Mouse (Mus musculus): ENCODE results near the gene Mettl21c. TPM values are rescaled to one million over a fixed set of nuclear protein-coding genes. Genes with fewer than 3 reads are reported as not detected.
"Not testable (repeated sequence)": the region's sequence is repeated elsewhere in the genome, so short reads cannot be mapped to it uniquely, and the experiment has no call there.

Mettl21c gene
- total RNA-seq (2021): not detected
- long read RNA-seq: 0 reads

DNA sequence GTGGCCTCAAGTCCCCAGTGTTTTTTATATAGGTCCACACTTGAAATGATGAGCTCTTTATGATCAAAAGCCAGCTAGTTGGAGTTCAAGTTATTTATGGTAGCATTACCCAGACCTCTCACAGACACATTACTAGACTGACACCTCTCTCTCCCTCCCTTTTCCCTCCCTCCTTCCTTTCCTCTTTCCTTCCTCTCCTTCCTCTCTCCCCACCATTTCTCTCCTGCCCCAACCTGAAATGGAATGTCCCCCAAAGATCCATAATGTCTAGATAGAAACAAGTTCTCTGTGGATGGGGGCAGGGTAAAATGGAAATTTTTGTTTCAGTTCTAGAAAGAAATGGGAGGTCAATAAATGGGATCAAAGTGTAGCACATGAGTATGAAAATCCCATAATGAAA lies at the start of gene Mettl21c:
Gene Mettl21c (minus strand): TSS at position 101 of the 400 bp plus-strand sequence.
- DNase-seq (ENCODE audit: low spot score in 2 of 2): no peak

DNA sequence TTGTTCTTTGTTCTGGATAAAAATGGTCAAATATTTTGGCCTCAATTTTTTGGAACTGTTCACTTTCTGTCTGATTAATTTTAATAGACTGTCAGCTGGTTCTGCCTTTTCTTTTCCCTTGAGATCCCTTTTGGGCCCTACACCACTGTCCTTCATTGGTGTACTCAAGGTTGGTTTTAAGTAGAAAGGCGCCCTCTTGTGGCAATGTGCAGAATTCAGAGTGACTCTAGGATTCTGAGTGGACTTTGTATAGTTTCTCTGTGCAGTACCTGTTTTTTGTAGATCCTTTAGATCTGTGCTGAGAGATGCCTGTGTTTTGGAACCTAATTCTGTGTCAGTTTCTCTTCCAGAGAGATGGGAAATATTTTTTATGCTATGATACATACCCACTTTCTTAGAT lies 44.8 kb upstream of the Mettl21c start:
- peak; percentile 40 to 83 for DNase-seq (ENCODE audit: low spot score in 2 of 2)

DNA sequence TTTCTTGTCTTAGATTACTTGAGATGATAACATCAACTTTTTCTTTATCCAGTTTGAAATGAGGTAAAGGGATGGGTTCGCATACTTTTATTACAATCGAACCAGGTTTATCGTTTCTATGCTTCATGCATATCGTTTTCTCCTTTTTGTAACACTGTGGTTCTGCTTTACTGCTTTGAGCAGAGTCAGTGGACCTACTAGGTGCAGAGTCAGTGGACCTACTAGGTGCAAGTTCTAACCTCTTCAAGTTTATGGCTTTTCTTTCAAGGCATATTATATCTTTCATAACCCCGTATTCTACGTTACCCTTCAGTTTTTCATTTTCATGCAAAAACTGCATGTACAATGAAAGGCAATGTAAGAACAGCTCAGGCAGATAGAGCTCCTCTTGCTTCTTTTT lies 43.6 kb upstream of the Mettl21c start:
- no peak for DNase-seq (ENCODE audit: low spot score in 2 of 2)

DNA sequence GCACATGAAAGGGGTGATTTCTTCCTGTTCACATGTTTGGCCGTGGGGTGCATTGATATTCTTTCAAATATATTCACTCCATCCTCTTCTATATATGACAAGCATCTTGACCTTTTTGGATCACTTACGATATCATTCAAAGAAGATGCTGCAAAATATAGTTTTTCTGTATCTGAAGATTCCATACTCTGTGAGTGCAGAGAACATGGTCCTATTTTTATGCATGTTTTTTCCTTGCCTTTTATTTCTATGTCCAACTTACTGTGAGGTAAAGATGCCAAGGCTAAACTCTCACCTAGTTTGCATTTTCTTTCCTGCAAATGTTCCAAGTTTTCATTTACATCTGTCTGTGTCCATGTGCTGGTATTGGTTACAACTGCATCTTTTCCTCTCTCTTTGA lies 42.0 kb upstream of the Mettl21c start, which contains the start of gene Gm8251:
Gene Gm8251 (minus strand): TSS at position 101 of the 400 bp plus-strand sequence.
- no peak for DNase-seq (ENCODE audit: low spot score in 2 of 2)

DNA sequence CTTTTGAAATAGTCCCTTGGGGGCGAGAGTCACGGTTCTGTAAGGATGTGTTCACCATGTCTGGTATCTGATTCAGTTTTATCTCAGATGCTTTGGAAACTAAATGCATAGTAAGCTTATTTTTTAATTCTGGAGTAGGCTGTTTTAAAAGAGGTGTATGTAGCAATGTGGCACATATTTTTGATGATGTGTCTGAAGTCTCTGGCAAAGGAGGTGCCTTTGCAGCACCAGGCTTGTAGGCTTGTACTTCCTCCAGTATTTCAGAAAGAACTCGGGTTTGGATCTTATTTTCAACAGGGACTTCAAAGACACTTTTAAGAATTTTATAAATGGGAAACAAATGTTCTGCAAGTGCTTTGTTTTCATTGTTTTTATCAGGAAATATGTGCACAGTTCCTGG lies 38.0 kb upstream of the Mettl21c start:
- DNase-seq (ENCODE audit: low spot score in 2 of 2): no peak

DNA sequence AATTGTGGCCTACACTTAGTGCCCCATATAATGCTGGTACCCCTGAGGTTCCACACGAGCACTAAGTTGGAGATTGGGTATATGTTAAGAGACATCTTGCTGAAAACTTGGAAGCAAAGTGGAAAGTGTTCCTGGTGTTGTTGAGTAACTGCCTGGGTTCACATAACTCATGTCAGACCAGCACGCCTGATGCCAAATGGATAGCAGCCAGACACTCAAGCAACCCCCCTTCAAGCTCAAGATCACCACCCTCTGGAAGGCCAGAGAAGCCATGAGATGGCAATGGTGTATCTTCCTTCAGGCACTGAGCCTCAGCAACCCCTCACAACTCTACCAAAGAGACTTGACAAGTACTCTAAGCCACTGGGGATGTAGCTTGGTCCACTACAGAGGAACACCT lies 26.7 kb upstream of the Mettl21c start:
- DNase-seq (ENCODE audit: low spot score in 2 of 2): no peak

DNA sequence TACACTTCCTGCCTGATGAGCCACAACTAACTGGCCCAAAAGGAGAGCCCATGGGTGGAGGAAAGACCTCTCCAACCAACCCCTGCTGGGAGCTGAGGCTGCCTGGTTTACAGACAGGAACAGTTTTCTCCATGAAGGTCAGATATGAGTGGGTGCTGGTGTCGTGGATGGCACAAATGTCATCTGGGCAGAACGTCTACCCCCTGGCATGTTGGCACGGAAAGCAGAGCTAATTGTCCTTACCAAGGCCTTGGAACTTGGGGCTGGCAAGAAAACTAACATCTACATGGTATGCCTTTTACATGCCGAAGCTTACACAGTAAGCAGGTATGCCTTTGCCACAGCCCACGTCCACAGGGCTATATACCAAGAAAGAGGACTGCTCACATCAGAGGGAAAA lies 25.9 kb upstream of the Mettl21c start:
- DNase-seq (ENCODE audit: low spot score in 2 of 2): not testable (repeated sequence)

DNA sequence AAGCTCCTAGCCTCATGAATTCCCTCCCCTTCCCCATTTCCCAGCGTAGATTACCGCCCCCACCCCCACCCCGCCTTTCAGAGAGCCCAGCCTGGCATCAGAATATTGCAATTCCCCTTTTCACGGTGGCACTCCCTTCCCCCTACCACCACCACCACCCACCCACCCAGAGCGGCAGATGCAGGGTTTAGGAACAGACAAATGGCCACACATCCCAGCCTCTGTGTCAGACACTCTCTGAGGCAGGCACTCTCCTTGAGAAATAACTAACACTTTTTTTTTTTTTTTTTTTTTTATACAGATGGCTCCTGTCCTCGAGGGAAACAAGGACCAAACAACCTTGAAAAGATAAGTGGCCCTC lies 22.7 kb upstream of the Mettl21c start:
- no peak for DNase-seq (ENCODE audit: low spot score in 2 of 2)

DNA sequence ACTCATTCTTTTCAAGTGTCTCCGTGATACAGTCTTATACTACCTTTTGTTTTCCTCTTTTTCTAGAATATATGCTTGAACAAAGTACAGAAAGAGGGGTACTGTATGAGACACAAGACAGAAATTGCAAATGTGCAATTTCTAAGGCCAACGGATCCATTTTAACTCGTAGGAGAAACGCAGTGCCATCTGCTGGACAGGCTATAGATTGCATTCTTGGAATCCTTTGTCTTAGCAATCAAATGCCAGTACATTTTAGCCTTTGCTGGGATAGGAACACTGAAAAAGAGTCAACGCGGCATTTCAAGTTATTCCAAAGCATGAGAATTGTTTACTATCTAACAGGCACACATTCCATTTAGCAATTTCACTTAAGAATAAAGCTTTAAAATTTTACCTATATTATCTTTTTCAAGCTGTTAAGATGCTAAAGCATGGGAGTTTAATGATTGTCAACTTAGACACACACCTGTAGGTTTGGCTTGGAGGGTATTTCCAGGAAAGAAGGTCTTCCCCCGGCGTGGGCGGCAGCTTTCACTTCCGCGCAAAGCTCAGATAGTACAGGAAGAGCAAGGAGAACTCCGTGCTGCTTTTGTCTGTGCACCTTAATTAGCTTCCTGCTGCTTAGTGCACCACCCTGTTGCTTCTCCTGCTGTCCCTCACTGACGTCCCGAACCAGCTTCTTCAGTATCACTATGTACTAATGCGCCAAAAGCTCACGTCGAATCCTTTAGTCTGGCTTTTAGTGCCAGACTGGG lies 22.1 kb upstream of the Mettl21c start:
- DNase-seq (ENCODE audit: low spot score in 2 of 2): peak; percentile 19 to 76

DNA sequence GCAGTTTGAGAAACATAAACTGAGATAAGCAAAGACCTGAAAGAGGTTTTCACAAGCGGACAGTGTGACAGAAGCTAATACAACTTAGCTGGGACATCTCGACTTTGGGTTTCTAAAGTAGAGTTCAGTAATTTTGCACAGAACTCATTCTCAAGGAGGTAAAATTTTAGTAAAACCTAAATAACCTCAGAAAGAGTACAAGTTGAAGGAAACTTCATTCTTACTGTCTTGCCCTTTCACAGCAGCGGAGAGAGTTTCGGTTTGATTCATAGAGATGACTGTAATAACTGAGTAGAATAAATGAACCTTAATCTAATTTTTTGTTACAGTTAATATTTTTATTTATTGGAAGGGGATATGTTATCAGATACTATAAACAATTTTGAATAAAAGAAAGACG lies 13.1 kb upstream of the Mettl21c start:
- no peak for DNase-seq (ENCODE audit: low spot score in 2 of 2)

DNA sequence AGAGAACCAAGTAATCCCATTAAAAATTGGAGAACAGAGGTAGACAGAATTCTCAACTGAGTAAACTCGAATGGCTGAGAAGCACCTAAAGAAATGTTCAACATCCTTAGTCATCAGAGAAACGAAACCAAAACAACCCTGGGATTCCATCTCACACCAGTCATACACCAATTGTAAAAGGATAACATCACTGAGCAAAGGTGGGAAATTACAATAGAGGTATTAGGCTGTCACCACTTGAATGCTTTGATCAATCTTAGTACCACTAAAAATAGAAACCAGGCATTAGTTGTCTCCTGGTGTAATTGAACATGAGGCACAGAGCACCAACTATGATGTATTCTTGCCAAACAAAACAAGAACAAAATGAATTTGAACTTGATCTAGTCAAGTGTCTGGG lies 12.4 kb upstream of the Mettl21c start:
- no peak for DNase-seq (ENCODE audit: low spot score in 2 of 2)

DNA sequence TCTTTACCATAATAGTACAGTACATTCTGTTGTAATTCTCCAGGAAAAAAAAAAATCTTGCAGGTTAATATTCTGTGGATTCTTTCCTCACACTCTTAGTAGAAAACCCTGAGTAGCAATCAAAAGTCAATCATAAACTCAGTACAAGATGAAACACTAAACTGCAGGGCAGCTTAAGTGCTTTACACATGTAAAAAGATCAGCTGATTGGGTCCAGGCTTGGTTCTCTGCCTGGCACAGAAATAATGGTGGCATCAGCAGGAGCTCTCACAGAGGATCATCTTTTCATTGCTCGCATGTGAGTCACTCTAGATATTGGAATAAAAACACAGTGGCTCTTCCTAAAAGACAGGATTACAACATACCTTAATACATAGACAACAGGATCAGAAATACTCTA lies 7.8 kb upstream of the Mettl21c start:
- no peak for DNase-seq (ENCODE audit: low spot score in 2 of 2)

DNA sequence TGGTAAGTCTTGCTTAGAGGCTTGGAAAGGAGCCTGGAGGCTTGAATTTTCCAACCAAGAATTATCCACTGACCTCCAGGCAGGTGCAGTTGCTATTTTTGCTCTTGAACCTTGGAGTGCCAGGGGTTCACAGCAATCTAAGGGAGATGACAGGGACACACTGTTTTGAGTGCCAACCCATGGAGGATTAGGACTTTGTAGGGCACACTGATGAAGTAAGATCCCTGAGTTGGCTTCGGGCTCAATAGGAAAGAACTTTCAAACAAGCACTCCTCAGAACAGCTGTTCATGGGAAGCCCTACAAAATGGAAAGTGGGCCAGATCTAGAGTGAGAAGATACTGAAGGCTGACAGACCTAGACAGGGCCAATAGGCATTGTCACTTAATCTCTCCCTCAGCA lies 2.8 kb upstream of the Mettl21c start:
- no peak for DNase-seq (ENCODE audit: low spot score in 2 of 2)

DNA sequence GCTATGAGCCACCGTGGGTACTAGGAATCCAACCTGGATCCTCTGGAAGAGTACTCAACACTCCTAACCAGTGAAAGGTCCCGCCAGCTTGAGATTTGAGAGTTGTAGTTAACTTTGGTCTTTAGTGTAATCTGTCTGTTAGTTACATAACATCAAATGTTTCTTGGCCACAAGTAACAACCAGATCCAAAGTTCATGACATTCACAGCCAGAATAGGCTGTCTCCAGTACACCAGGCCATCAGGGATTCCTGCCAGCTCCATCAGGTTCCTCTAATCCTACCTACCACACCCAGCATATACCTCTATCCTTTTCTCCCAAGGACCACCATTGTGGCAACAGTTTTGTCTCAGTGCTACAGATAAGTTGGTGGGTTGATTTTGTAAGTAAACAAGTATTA lies 4.3 kb downstream of the Mettl21c start:
- DNase-seq (ENCODE audit: low spot score in 2 of 2): no peak

DNA sequence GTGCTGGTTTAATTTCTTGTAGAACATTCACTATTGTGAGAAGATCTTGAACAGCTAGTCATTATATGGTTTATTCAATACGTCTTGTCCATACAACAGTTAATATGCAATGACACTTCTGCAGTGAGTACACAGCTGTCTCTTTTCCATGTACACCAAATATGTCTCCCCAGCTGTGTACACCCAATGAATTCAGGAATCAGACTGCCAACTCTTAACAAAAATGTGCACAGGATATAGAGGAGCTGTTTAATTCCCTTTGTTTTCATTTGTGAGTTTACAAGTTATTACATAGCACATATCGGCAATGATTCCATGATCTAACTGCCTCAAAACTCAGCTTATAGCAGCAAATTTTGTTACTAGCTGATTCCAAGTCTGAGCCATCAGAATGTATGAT lies 15.3 kb downstream of the Mettl21c start:
- DNase-seq (ENCODE audit: low spot score in 2 of 2): no peak

DNA sequence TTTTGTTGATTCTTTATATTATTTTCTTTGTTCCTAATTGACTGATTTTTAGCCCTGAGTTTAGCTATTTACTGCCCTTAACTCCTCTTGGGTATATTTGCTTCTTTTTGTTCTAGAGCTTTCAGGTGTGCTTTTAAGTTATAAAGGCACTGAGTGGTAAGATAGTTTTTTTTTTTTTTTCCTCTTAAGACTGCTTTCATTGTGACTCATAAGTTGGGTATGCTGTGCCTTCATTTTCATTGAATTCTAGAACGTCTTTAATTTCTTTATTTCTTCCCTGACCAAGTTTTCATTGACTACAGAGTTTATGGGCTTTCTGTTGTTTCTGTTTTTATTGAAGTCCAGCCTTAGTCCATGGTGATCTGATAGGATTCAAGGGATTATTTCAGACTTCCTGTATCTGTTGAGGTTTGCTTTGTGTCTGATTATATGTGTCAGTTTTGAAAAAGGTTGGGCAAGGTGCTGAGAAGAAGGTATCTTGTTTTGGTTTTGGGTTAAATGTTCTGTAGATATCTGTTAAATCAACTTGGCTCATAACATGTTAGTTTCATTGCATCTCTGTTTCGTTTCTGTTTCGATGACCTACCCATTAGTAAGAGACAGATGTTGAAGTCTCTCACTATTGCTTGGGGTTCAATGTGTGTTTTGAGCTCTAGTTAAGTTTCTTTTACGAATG lies 22.8 kb downstream of the Mettl21c start:
- no peak for DNase-seq (ENCODE audit: low spot score in 2 of 2)

DNA sequence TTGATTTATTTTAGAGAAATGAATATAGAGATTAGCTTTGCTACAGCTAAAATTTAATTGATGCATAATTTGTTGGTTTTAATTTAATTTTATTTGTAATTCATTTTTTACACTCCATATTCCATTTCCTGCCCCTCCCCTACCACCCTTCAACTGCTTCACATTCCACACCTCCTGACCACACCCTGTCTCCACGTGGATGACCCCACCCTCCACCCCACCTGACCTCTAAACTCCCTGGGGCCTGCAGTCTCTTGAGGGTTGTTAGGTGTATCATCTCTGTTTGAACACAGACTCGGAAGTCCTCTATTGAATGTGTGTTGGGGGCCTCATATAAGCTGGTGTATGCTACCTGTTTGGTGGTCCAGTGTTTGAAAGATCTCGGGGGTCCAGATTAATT lies 48.7 kb downstream of the Mettl21c start:
- no peak for DNase-seq (ENCODE audit: low spot score in 2 of 2)

DNA sequence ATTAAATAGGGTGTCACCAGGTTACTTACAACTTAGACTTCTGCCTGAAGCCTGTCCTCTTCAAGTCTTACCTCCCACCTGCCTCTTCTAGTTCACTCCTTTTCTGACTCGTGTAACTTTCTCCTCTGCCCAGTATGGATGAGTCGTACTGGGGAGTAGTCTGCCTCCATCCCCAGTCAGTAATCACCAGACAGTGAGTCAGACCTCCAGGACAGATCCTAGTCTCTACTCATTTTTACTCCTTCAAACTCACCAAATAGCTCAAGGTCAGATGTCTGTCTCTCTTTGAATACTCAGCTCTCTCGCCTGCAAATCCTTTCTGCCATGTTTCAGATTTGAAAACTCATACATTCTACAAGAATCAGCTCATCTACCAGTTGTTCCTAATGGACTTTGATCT lies 50.5 kb downstream of the Mettl21c start:
- no peak for DNase-seq (ENCODE audit: low spot score in 2 of 2)

DNA sequence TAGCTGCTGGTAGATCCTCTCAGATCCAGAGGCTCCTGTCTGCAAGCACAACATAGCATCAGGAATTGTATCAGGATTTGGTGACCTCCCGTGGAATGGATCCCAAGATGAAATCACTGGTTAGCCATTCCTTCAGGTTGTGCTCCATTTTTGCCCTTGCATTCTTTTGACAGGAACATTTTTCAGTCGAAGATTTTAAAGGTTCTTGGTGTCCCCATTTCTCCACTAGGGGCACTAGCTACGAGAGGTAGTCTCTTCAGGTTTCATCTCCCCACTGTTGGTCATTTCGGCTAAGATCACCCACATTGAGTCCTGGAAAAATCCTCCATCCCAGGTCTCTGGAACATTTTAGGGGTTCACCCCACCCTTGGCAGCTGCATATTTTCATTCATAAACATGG lies 53.1 kb downstream of the Mettl21c start:
- no peak for DNase-seq (ENCODE audit: low spot score in 2 of 2)

DNA sequence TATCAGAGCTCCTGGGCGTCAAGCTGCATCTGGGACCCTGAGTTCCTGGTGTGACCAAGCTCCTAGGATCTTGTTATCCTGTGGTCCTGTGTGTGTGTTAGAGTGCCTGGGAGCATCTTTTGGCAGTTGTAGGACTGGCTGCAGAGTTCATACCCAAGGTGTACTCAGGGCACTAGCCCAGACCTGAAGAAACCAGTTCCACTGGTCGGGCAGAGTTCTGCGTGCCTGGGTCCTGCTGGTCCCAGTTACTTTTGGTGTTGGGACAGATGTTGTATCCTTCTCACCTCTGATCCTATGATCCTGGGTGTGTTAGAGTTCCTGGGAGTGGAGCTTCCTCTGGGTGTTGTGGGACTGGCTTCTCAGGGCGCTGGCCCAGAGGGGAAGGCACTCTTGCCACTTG lies 55.5 kb downstream of the Mettl21c start:
- no peak for DNase-seq (ENCODE audit: low spot score in 2 of 2)
